Mouse (Mus musculus) heart, adult 2 months (tissue): ENCODE results near the gene Bank1. TPM values are rescaled to one million over a fixed set of nuclear protein-coding genes. Genes with fewer than 3 reads are reported as not detected.

Experiments
- DNase-seq, 2 experiments: peaks; one replicate each; pipeline ENCODE4 v3.0.0; 2021
- H3K27ac ChIP-seq: fragments of 200-600 bp; 2 replicates; pipeline ENCODE4 v1.8.1; 2022
- H3K27me3 ChIP-seq: fragments of 200-500 bp; 2 replicates; pipeline ENCODE4 v1.6.1; 2012; ENCODE audit warnings: mild to moderate bottlenecking, low read length, inconsistent platforms, mixed read lengths; ENCODE audit not compliant: control insufficient read depth, insufficient read depth
- H3K36me3 ChIP-seq: fragments of 200-500 bp; 2 replicates; pipeline ENCODE4 v1.6.1; 2012; ENCODE audit warnings: low read length, inconsistent platforms; ENCODE audit not compliant: control insufficient read depth, insufficient read depth
- H3K4me1 ChIP-seq: fragments of 200-500 bp; 2 replicates; pipeline ENCODE4 v1.6.1; 2011; ENCODE audit warnings: low read length; ENCODE audit not compliant: control insufficient read depth, insufficient read depth
- H3K4me3 ChIP-seq: fragments of 200-600 bp; 2 replicates; pipeline ENCODE4 v1.8.1; 2022
- H3K79me2 ChIP-seq: fragments of 200-500 bp; replicated peaks from 2 replicates; pipeline ENCODE4 v1.6.1; 2012; ENCODE audit warnings: mild to moderate bottlenecking, inconsistent platforms, low read length, moderate library complexity, mixed read lengths; ENCODE audit not compliant: control insufficient read depth, insufficient read depth
- H3K9ac ChIP-seq: fragments of 200-500 bp; 2 replicates; pipeline ENCODE4 v1.6.1; 2012; ENCODE audit warnings: low read depth, mild to moderate bottlenecking, control low read depth, inconsistent platforms, low read length, mixed read lengths
- CTCF ChIP-seq: fragments of 200-600 bp; IDR thresholded peaks from 2 replicates; pipeline ENCODE4 v1.8.1; 2022; ENCODE audit warnings: antibody characterized with exemption, mild to moderate bottlenecking, moderate library complexity
- EP300 ChIP-seq: fragments of 200-500 bp; IDR thresholded peaks from 2 replicates; pipeline ENCODE4 v1.6.1; 2011; ENCODE audit warnings: low read depth, low read length, control low read depth; ENCODE audit not compliant: insufficient read depth
- POLR2A ChIP-seq: fragments of 200-500 bp; IDR thresholded peaks from 2 replicates; pipeline ENCODE4 v1.6.1; 2011; ENCODE audit warnings: mild to moderate bottlenecking, low read depth, low read length, control low read depth; ENCODE audit not compliant: insufficient read depth
- WGBS: fragments of 180-500 bp; shearing (Covaris S2); methylation state at CpG from one replicate; pipeline ENCODE4 v1.1.7; 2018; 5-methylcytosine and 5-hydroxymethylcytosine counted together
- intact Hi-C: fragments of 180-260 bp; cut with DNase I; formaldehyde crosslinking; loops from one replicate; pipeline ENCODE4 v1.15.1; 2025
- long read RNA-seq: library from polyadenylated mRNA; stranded (forward); transcript quantifications from one replicate; pipeline ENCODE4 v2.0.0, GENCODE M21; 2021
- polyA plus RNA-seq: library from polyadenylated mRNA; depleted of rRNA; stranded (reverse); fragments of >200 nt; gene quantifications from 2 replicates; pipeline ENCODE4 v1.2.3, GENCODE M21; 2012; rRNA removed
- total RNA-seq, 2 experiments: library from RNA; stranded (reverse); gene quantifications; 2 replicates each; pipeline ENCODE4 v1.2.3; 2021

The Bank1 gene
- total RNA-seq (1 to 10 TPM in 1 of 2 experiments, under 1 TPM in 1; 0.81 to 1.9 TPM), polyA plus RNA-seq (0.86 and 1.00 TPM in 2 replicates)
- long read RNA-seq: 0 reads

DNA sequence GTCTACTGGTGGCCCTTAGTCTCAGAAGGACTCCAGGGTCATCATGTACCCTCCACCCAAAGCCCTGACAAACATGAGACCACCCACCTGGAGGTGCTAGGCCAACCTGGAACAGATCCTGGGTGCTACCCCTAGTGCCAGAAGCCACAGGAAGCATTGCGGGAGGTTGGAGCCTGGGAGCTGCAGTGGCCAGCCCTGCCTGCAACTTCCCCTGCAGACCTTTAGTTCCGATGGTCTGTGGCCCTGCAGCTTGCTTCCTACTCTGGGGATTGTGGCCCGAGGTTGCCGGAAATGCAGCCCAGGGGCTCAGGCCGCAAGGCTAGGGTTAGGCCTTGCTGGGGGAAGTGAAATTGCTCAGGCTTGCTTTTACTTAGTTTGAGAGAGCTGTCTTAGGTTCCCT lies at the start of gene Bank1:
Bank1 (minus strand) TSS at position 284 of the 400 bp plus-strand sequence.
- H3K9ac ChIP-seq: no peak within 1 kb of the TSS
- peak; percentile 44 to 81 for DNase-seq
- no peak within 1 kb of the TSS for H3K27ac ChIP-seq
- 55% methylated on average over 5 of the region's 5 CpGs for WGBS
- H3K4me3 ChIP-seq: no peak within 1 kb of the TSS
- H3K27me3 ChIP-seq: no peaks in the 10 kb centered on the region
- H3K36me3 ChIP-seq: no peaks in the 10 kb centered on the region
- H3K79me2 ChIP-seq: no peaks in the 10 kb centered on the region; the same call in 1 of the 2 replicates
- intact Hi-C loops: no loop called here
- TF ChIP-seq CTCF (no peak), EP300 (no peak), POLR2A (no peak)
- no peaks in the 10 kb centered on the region for H3K4me1 ChIP-seq

- no peaks in the 10 kb centered on the region for H3K27me3 ChIP-seq
- intact Hi-C loops: no loop called here
Observed at GRCm38 (mm10) chr3:136369916-136370315, 44.0 kb upstream of the Bank1 start.

GRCm38 (mm10) chr3:136369466-136369865 lies 43.6 kb upstream of the Bank1 start:
- intact Hi-C loops: no loop called here
- Histone ChIP-seq H3K4me3 (no peak overlapping the region), H3K27me3 (no peaks in the 10 kb centered on the region), H3K9ac (no peak overlapping the region), H3K27ac (no peak overlapping the region), H3K4me1 (no peaks in the 10 kb centered on the region), H3K79me2 (no peaks in the 10 kb centered on the region), H3K36me3 (no peaks in the 10 kb centered on the region)
- DNase-seq: no peak
- WGBS: 82% methylated on average over 9 of the region's 9 CpGs
- TF ChIP-seq EP300 (no peak), CTCF (no peak), POLR2A (no peak)

More at GRCm38 (mm10) chr3:136369916-136370315, 44.0 kb upstream of the Bank1 start:
- Histone ChIP-seq H3K79me2 (no peaks in the 10 kb centered on the region), H3K4me1 (no peaks in the 10 kb centered on the region), H3K4me3 (no peak overlapping the region), H3K9ac (no peak overlapping the region), H3K36me3 (no peaks in the 10 kb centered on the region), H3K27ac (no peak overlapping the region)
- TF ChIP-seq CTCF (no peak), EP300 (no peak), POLR2A (no peak)
- no peak for DNase-seq
- 75% methylated on average over 11 of the region's 11 CpGs for WGBS

- WGBS: 79% methylated on average over 4 of the region's 4 CpGs
- Histone ChIP-seq H3K79me2 (no peaks in the 10 kb centered on the region), H3K4me3 (no peak overlapping the region), H3K4me1 (no peaks in the 10 kb centered on the region), H3K36me3 (no peaks in the 10 kb centered on the region), H3K9ac (no peak overlapping the region), H3K27me3 (no peaks in the 10 kb centered on the region), H3K27ac (no peak overlapping the region)
- no peak for DNase-seq
- no peak for TF ChIP-seq CTCF
- TF ChIP-seq EP300: no peak
- no peak for TF ChIP-seq POLR2A
- intact Hi-C loops: no loop called here
Observed at GRCm38 (mm10) chr3:136368505-136368999, 42.7 kb upstream of the Bank1 start.

GRCm38 (mm10) chr3:136349690-136350089 lies 23.8 kb upstream of the Bank1 start:
- no peaks in the 10 kb centered on the region for H3K79me2 ChIP-seq
- TF ChIP-seq CTCF: no peak
- no peak for TF ChIP-seq POLR2A
- no peak for TF ChIP-seq EP300
- no peak for DNase-seq
- H3K9ac ChIP-seq: no peak overlapping the region
- H3K4me3 ChIP-seq: no peak overlapping the region
- intact Hi-C loops: no loop called here
- no peaks in the 10 kb centered on the region for H3K4me1 ChIP-seq
- no peaks in the 10 kb centered on the region for H3K36me3 ChIP-seq
- no peaks in the 10 kb centered on the region for H3K27me3 ChIP-seq
- no peak overlapping the region for H3K27ac ChIP-seq
- WGBS: 77% methylated on average over 7 of the region's 7 CpGs

DNA sequence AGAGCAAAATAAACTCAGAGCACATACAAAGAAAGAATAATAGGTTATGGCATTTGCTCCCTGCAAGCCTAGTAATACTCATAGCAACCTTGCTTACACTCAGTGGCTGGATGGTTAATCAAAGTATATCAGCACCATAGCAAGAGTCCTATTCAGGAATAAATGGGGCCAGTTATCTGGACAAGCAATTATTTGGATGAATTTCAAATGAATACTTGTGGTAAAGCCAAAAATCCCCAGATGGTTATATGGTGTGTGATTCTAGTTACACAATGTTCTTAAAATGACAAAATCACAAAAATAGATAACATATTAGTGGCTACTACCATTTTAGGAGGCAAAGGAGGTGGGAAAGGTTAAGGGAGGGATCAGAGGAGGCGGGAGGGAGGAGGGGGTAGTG lies 22.7 kb upstream of the Bank1 start:
- H3K36me3 ChIP-seq: no peaks in the 10 kb centered on the region
- no peak overlapping the region for H3K9ac ChIP-seq
- no peak for TF ChIP-seq EP300
- no peak for TF ChIP-seq POLR2A
- no peaks in the 10 kb centered on the region for H3K79me2 ChIP-seq
- H3K27me3 ChIP-seq: no peaks in the 10 kb centered on the region
- 50% methylated on average over 1 of the region's 1 CpGs for WGBS
- no peak overlapping the region for H3K27ac ChIP-seq
- DNase-seq: no peak
- H3K4me3 ChIP-seq: no peak overlapping the region
- no peaks in the 10 kb centered on the region for H3K4me1 ChIP-seq
- intact Hi-C loops: no loop called here
